Mouse (Mus musculus) right cerebral cortex, postnatal 4 days (tissue): Measurements from ENCODE around the gene Map3k10.

Experiments used
- DNase-seq: peaks from one replicate; pipeline ENCODE4 v3.0.0-alpha.2; 2022

Gene Map3k10

DNA sequence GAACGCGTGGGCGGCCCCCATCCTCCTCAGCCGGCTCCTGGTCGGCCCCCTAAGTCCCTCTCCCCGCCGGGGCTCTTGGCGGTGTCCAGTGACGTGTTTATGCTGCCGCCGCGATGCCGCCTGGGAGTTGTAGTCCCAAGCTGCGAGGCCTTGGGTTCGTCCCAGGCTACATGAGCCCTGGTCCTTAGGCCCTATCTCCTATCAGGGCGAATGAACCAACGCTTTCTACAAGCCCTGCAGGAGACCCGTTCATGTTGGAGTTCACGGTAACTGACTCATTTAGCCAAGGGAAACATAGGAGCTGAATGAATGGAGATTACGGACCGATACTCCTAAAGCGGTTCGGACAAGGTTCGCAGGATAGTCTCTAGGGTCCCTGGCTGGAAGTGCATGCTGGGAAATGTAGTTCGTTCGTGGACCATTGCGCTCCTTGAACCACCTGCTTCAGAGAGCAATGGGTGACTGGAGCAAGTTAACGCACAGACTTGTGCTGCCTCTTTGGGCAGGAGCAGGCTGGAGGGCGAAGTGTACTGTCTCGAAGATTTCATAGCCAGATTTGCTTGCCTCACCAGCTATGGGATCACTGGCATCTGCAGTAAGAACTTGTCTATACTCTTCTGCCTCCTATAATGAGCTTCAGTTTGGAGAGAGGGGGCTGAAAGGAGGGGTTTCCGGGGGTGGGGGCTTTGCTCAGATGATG is at the start of gene Map3k10:
Gene Map3k10, minus strand, starts transcription at position 77 of the 700 bp plus-strand sequence.
- peak; percentile 91 for DNase-seq

DNA sequence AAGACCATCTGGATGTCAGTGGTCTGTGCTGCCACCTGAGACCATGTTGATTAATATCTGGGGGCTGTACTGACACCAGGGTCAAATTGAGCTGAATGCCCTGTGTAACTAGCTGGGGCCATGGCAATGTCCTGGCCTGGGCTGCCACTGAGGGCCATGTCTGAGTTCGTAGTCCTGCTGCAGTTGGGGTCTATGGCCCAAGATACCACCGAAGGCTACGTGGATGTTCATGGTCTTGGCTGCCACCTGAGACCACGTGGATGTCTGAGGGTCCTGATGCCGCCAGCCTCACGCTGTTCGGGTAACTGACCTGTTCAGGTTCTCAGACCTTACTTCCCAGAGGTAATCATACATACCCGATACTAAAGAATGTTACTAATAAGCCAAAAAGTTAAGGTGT is 47.6 kb upstream of the Map3k10 start:
- DNase-seq: no peak

DNA sequence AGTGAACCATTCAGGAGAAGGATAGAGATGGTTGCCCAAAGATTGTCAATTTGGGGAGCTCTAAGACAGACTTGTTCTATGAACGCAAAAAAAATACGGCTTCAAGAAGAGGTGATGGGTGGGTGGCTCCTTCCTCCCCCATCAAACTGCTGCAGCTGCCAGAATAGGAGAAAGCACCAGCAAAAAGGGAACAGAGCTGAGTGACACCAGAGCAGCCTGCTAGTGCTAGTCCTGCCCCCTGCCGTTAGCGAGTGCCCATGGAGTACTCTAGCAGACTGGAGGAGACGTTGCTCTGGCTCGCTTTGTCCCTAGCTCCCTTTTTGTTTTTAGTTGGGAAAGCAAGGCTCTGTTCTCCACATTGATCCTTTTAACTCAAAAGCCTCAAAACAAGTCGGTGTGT is 36.0 kb upstream of the Map3k10 start:
- DNase-seq: no peak

DNA sequence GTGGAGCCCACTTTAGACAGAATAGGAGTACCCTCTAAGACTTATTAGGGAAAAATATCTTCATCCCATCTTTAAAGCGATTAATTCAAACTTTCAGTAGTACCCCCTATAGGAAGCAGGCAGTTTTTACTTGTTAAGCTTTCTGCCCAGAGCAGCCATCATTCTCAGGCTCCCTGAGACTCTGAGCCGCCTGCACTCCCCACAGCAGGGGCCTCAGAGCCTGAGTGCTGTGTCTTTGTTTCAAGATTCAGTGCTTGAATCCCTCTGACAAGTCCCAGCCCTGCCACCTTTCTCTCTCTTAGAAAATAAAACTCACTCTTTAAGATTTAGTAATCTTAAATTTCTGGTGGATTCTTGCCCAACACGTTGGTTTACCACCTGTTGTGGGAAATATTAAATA is 22.3 kb upstream of the Map3k10 start:
- no peak for DNase-seq

DNA sequence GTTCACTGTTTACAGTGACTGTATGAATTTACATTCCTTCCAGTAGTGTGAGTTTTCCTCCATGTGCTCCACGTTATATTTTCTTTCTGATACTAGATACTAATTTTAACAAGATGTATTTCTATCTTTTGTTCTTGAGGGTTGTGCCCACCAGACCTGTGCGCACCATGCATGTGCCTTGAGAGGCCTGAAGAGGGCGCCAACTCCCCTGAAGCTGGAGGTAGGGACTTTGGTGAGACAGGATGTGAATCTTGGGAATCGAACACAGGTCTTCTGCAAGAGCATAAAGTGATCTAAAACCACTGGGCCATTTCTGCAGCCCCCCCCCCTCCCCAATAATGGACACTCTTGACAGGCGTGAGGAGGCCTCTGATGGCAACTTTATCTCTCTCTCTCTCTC is 16.7 kb upstream of the Map3k10 start:
- DNase-seq: peak; percentile 46

DNA sequence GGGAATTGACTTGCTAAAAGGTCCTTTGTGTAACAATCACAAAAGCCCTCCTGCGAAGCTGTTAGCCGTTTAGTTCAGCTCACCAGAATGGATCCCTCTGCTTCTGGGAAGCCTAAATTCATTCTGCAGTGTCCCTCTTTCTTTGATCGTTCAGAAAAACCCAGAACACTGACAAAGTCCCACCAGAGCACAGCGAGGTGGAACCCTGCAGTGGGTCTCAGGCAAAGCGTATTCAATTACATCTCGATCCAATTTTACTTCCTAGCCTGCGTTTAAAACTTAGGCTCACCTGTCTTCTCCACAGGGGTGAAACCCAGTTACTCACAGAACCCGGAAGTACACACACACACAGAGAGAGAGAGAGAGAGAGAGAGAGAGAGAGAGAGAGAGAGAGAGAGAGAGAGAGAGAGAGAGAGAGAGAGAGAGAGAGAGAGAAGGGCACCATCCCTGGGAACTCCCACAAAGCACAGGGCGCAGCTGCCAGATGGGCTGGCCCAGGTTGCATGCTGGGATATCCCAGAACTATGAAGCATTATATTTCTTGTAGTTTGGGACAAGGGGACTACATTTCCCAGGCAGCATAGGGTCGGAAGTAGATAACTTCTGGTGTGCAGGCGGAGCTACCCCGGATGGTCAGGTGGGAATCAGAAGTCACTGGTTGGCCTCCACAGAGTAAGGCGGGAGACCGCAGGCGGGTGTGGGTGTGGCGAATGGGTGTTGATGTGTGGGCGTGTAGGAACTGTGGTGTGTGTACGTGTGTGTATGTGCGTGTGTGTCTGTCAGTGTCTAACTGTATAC is 14.6 kb upstream of the Map3k10 start, which contains the start of gene Zfp607b:
Gene Zfp607b, plus strand, starts transcription at position 526 of the 798 bp plus-strand sequence.
- DNase-seq: peak; percentile 78

DNA sequence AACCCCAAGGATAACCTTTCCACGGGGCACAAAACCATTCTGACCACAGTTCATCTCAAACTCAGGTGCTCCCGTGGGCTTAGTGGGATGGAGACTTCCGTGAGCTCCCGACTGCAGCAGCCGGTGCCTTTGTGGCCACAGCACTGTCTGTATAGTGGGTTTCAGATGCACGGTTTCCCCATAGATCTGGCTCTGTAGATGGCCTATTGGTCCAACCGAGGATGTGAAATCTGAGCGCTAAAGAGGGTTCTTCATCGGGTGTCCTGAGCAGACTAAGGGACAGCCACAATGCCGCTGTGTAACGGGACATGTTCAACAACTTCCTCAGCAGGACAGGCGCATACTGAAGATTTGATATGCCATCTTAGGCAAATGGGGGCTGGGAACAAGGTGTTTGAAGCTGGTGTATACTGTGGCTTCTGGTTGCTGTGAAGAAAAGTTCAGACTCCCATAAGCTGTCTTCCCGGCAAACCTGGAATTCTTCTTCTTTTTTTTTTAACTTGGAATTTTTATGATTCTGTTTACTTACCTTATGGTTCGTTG is 13.9 kb upstream of the Map3k10 start:
- DNase-seq: no peak

DNA sequence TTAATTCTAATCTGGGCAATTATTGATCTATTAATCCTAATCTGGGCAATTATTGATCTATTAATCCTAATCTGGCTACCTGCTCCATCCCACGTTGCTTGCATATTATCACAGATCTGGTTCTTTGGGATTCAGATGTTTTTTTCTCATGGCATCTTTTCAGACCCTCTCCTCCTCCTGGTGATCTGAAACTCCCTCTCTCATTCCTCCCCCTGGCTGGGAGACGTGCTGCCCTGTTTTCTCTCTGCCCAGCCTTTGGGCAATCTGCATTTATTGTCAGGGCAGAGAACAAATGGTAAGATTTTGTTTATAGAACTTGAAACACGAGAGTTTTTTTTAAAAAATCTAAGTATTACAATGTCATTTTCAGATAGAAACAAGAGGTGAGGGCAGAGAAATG is 13.4 kb upstream of the Map3k10 start:
- DNase-seq: no peak

DNA sequence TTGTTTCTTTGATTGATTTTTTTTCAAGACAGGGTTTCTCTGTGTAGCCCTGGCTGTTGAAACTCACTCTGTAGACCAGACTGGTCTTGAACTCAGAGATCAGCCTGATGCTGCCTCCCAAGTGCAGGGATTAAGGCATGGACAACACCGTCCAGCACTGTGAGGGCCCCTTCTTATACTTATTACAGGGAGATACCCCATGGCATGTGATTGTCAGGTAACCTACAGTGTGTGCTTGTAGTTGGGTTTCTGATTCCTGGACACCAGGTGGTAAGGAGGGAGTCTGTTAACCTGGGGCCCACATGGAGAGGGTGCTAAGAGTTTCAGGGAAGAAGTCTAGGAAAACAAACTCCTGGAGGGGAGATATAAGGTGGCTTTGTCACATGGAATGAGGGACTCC is 12.6 kb upstream of the Map3k10 start:
- DNase-seq: no peak

DNA sequence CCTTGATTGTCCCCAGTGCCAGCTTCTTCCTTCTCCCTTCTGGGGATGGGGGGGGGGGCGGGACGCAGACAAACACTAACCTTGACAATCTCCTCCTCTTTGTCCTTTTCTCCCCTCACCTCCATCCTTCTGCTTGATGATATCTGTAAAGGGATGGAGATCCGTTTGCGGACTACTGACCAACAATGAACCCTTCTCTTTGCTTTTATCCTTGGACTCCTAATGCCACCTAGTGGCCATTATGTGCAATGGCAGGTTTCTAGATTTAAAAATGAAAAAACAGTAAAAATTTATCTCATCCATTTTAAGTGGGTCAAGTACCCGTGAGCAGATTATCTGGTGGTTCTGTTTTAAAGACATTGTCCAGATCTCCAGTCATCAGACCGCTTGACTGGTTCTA is 11.3 kb upstream of the Map3k10 start:
- DNase-seq: no peak

DNA sequence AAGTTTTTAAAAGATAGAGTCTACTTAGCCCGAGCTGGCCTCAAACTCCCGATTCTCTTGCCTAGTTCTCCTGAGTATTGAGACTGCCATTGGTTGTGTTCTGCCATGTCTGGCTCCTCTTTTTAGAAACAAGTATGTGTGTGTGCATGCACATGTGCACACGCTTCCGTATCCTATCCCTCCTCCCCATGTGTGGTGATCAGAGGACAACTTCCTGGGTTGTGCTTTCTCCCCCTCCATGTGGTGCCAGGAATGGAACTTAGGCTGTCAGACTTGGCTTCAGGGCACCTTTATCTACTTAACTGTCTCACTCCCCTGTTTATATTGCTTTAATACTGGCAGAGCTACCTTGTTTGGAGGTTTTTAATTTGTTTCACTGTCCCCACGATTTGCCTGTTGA is 10.8 kb upstream of the Map3k10 start:
- DNase-seq: no peak

DNA sequence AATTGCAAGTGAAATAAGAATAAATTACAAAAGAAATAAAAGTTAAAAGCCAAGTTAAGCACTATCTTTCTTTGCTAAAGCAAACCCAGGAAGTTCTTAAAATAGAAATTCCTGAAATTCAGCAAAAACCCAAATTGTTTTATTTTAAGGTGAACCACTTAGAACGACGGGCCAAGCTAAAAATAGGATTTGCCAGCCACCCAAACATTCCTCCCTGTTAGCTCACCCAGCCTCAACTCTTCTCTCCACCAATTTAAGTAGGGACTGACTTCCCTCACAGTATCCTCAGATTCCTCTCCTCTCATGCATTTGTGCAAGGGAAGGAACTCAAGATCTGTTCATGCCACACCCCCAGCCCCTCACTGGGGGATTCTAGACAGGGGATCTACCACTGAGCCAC is 8.8 kb upstream of the Map3k10 start:
- DNase-seq: no peak

DNA sequence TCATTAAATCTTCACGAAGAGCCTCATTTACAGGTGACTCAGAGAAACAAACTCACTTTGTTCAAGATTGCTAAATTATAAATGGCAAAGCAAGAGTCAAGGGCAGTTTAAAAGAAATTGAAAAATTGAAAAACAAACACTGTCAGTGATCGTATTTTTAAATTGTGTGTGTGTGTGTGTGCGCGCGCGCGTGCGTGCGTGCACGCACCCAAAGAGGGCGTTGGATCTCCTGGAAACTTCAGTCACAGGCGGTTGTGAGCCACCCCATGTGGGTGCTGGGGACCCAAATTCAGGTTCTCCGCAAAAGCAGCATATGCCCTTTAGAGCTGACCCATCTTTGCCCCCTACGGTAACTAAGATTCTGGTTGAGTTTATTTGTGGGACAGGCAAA is 819 bp upstream of the Map3k10 start:
- no peak for DNase-seq

DNA sequence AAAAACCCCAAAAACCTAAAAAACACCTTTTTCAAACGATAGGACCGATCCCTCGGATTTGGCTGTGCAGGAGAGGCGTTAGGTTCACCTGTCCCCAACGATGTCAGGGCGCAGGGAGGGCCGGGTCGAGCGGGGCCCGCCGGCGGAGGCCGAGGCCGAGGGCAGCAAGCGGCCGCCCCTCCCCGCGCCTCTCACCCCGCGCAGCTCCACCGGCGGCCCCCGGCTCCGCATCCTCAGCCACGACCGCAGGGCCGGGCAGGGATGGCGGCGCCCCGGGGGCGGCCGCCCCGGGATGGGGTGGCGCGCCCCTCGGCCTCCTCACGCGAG is 240 bp downstream of the Map3k10 start:
- no peak for DNase-seq

DNA sequence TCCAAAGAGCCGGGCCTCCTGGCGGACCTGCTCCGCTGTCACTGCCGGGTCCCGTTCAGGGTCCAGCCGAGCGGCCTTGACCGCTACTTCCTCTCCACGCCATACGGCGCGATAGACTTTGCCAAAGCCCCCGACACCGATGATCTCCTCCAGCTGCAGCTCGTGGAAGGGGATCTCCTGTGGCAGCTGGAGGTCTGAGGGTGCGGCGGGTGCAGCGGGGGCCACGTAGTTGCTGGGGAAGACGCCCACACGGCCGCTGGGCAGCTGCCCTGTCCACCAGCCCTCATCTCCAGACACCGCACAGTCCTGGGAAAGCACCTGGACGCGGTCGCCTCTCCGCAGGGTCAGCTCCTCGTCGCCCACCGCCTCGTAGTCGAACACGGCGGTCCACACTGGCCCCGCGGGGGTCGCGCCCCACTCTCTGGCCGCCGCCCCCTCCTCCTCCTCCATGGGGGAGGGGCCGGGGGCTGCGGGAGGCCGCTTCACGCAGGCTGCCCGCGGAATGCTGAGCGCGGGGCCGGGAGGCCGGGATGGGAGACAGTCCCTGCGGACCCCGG is 745 bp downstream of the Map3k10 start:
- peak; percentile 48 for DNase-seq

DNA sequence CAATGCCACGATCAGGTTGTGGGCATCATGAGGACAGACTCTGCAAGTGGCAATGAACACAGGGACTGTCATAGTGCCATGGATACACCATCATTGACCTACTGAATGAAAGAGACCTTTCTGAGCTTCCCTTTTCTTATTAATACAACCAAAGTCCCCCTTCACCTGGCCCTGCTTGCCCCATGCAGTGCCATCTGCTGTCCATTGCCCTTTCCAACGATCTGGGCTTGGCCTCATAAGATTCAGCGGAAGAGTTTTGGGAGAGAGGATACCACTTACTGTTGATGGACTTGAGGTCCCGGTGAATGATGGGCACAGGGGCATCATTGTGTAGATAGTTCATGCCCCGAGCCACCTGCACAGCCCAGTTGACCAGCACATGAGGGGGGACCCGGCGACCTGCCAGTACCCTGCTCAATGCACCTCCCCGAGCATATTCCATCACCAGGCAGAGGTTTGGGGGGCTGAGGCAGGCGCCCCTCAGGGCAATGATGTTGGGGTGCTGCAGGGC is 1.3 kb downstream of the Map3k10 start:
- DNase-seq: no peak

DNA sequence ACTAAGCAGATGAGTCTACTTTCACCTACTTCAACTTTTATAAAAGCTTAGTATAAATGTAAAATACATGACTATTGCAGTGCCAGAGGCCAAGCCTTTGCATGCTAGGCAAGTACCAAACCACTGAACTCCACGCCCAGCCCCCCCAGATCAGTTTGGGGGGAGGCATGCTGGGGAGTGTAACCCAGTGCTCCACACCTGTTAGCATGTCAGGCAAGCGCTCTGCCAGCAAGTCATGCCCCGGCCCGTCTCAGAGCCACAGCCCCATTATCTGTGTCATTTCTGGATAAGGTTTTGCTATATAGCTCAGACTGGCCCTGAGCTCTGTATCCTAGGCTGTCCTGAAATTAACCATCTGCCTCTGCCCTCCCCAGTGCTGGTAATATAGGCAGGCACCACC is 12.4 kb downstream of the Map3k10 start:
- no peak for DNase-seq

DNA sequence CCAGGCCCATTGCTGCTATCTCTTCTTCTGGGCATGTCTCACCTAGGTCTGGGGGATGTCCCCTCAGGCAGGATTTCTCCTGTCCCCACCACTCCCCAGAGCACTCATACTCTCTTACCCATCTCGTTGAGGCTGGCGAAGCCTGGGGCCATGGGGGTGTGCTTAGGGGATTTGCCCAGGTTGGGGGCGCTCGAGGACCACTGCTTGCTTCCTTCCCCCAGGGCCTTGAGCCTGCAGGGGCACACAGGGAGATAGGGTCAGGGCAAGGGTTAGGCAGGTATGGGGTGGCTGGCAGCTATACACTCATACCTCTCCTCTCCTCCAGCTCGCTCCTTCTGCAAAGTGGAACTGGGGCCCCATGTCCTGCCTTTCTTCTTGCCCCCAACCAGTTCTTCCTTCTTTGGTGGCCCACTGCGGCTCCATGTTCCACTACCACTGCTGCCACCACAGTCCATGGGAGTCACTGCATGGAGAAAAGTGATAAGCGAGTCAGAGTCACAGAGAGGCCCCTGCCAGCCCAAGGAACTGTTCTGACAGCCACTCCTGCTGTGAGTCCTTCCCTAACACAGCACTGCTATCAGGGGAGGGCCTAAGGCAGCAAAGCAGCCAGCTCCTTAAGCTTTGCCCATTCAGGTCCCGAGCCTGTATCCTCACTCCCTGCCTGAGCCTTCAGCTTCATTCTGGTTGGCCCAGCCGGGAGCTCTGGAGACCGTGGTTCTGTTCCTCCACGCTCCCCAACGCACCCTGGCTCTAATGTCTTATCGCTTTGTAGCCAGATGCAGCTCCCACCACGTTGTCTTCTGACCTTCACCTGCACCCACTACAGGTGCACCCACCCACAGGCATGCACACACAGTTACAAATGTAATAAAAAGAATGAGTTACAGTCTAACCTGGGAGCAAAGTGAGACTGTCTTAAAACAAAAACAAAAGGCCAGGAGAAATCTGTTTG is 15.4 kb downstream of the Map3k10 start:
- DNase-seq: peak; percentile 23

DNA sequence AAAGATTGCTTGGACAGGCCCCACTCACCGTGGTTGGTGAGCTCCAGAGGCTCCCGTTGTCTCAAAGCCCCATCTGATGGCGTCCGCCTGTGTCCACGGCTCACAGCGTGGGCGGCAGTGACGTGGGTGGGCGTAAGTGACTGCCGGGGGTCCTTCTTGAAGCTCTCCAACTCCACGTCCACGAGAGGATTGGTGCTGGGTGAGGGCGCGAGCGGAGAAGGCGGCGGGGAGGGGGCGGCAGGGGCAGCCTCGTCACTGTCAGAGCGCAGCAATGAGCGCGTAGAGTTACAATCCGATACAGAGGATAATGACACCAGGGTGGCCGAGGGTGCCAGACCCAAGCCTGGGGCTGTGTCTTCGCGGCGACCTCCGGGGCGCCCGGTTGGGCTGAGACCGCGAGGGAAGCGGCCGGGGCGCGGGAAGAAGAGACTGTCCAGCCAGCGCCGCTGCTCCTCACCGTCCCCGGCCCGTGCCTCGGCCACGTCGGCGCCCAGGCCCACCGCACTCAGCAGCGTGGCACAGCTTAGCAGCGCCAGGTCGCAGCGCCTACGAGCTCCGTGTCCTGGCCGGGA is 16.5 kb downstream of the Map3k10 start:
- DNase-seq: peak; percentile 21

DNA sequence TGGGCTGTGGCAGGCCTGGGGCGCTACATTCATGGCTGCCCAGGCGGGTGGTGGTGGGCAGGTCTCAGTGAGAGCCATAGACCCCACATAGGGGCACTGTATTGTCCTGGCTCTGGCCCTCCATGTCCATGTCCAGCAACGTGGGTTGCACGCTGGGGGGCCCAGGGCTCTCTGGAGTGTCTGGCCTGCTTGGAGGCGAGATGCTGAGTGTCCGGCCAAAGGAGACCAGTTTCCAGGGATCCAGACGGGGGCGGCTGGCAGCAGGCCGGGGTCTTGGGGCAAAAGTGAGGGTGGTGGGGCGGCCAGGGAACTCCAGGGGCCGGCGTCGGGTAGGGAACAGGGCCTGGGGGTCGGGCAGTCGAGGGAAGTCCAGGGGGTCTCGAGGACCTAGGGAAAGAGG is 17.8 kb downstream of the Map3k10 start:
- no peak for DNase-seq

DNA sequence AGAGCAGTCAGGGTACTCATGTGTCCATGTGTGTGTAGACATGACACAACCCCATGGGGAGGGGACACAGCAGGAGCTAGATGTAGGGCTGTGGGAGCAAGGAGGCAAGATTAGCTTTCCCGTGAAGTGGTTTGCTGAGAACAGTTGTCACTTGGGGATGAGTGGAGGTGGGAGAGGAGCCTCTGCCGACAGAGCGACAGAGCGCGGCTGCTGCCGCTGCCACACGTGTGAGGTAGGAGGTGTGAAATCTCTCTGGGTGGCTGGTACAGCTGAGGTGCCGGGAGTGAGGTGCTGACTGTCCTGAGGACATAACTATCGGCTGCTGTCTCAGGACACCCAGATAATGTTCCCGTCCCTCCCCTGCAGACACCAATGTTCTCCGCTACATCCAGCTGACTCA is 18.9 kb downstream of the Map3k10 start:
- no peak for DNase-seq

DNA sequence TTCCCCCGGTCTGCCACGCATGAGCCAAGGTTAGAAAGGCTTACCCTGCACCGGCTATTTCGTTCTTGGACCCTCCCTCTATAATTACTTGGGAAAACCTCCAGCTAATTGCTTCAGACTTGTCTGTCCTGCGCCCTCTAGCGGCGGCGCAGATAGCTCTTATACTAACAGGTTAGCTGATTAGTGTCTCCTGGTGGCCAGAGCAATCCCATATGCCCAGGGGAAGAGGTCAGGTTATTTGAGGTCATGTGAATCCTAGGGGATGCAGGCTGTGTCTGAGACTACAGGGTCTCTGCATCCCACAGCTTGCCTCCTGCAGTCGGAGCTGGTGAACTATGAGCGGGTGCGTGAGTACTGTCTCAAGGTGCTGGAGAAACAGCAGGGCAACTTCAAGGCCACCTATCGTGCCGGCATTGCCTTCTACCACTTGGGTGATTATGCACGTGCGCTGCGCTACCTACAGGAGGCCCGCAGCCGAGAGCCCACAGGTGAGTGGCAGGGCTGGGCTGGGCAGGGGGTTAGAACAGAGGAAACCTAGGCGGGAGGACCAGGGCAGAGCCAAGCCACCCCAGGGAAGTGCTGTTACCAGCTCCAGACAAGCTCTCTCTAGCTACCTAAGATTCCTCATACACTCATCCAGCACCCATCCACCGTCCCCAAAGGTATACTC is 19.7 kb downstream of the Map3k10 start:
- peak; percentile 63 for DNase-seq
